Mouse (Mus musculus): ENCODE data around the gene Clrn2. TPM values are rescaled to one million over a fixed set of nuclear protein-coding genes. Genes with fewer than 3 reads are reported as not detected.
"Not testable (repeated sequence)": the region's sequence is repeated elsewhere in the genome, so short reads cannot be mapped to it uniquely, and the experiment has no call there.

The Clrn2 gene
- total RNA-seq (2022) = not detected

DNA sequence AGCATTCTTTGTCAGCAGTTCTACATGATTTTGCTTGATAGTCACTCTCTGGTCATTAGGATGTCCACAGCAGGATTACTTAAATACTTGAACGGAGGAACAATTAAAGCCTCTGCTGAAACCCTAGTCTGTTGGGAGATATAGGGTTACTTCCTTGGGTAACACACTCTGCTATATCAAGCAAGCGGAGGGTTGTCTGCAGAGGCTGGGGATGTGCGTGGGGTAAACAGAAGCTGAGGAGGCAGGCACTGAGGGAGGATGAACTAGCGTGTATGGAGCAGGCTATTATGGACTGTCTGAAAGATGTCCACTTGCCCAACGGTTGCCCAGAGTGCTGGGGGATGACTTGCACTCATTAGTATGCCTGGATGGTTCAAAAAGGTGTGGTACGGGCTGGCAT, at the start of gene Clrn2:
Gene Clrn2, plus strand, starts transcription at position 301 of the 400 bp plus-strand sequence.
- no peak for DNase-seq (ENCODE audit: low spot score)

DNA sequence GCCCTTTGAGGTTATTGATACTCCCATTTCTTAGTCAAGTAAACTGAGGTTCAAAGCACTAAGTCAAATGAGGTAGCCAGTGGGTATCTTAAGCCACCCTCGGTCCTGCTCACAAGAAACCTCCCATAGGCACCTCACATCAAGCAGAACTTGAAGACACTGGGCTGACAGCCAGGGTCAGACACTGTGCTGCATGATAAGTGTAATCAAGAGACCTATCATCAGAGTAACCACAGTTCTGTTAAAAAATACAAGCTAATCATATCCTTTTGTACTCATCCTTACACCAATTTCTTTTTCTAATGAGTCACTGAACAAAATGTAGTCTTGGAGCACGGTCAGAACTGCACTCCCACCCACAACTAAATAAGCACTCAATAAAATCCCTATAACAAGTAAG, 47.4 kb upstream of the Clrn2 start:
- no peak for DNase-seq (ENCODE audit: low spot score)

DNA sequence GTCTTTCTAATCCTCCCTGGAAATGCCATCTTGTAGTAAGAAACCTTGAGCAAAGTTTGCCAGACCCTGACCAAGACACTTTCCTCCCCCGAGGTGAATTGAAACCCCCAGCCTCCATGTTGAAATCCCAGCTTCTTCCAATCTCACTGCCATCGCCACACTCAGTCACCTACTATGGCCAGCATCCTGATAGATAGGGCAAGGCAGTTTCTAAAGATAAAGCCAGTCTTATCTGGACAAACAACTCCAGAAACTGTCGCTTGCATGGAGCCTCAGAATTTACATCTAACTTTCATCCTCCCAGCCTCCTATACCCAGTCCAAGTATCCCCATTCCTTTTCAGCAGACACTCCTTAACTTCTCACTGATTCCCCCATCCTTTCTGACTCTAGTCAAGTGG, 37.1 kb upstream of the Clrn2 start:
- DNase-seq (ENCODE audit: low spot score) = no peak

DNA sequence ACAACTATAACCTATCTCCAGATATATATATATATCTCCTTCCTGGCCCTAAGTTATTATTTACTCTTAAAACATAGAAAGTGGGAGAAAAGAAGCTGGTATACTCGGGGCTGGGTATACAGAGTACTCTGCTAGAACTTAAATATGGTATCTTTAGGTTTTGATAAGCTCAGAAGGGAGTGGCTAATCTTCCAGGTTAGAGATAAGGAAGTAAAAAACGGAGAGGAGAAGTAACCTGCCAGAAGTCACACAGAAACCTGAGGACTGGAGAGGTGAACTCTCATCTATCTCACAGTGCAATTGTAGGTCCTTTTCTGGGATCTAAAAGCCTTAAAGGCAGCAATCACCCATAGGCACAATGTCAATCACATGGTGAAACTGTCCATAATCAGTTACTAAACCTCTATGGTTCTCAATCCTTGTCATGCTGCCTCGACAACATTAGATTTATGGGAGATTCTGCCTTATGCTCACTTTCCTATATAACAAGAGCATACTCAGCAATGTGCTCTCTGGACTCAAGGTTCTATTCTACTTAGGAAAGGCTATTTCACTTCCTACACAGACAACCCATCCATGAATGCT, 35.6 kb upstream of the Clrn2 start:
- DNase-seq (ENCODE audit: low spot score) = no peak

DNA sequence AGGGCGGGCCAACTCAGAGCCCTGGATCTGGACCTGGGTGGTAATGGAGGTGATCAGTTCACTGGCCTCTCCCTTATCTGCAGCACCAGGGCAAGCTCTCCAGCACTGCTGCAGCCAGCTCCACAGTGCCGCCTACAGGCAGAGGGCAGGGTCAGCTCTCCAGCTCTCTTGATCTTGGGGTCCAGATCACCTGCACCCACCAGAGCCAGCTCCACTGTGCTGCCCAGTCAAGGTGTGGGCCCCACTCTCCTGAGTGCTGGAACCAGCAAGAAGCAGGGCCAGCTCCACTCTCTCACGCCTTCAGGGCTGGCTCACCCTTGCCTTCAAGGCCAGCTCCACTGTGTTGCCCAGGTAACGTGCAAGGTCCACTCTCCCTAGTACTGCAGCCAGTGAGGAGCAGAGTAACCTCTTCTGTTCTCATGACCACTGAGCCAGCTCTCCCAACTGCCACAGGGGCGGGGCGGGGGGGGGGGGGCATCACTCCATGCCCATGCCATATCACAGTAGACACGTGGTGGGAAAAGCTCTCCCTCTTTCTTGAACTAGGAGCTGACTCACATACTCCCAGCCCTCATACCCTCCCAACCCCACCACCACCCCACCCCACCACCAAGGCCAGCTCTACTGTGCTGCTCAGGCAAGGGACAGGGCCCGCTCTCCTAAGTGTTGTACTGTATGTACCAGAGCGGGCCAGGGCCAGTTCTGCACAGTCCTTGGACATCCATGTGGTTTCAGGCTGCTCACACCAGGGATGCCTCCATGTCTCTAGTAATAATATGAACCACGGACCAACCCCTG, 33.5 kb upstream of the Clrn2 start:
- no peak for DNase-seq (ENCODE audit: low spot score)

DNA sequence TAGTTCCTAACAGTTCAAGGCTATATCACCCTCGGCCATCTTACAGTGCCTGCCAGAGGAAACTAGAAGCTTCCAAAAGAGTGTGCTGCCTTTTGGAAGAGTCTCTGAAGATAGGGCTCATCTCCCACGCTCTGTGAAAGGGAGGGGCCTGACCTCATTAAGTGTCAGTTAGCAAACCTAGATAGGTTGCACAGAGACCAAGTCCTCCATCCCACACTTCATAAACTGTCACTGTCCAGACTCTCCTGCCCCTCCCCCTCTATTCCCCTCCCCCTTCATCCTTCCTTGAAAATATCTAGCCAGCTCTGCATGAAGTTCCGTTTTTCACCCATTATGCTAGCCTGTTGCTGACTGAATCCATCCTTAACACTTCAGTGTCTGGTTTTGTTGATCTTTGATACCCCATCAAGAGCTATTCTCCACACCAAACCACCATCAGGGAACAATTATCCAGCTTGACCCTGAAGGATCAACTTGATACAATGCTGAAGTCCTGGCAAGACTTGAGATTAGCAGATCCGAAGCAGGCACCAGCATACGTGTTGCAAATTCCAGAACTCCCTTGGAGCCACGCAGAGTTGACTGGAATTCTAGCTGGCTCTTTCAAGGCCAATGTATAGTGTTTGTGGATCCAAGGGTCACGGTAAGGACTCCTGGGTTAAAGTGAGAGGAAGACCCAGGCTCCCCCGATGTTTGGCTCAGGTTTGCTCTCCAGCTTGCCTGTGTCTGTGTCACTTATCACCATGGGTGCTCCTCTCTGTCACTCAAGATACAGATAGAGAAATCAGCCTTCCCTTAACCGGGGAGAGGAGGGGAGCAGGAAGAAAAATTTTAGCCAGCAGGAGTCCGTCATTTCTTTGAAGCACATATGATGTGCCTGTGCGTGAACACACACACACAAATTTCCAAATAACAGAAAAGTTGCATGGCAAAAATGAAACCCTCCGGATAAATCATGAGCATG, 31.4 kb upstream of the Clrn2 start:
- DNase-seq (ENCODE audit: low spot score) = no peak

DNA sequence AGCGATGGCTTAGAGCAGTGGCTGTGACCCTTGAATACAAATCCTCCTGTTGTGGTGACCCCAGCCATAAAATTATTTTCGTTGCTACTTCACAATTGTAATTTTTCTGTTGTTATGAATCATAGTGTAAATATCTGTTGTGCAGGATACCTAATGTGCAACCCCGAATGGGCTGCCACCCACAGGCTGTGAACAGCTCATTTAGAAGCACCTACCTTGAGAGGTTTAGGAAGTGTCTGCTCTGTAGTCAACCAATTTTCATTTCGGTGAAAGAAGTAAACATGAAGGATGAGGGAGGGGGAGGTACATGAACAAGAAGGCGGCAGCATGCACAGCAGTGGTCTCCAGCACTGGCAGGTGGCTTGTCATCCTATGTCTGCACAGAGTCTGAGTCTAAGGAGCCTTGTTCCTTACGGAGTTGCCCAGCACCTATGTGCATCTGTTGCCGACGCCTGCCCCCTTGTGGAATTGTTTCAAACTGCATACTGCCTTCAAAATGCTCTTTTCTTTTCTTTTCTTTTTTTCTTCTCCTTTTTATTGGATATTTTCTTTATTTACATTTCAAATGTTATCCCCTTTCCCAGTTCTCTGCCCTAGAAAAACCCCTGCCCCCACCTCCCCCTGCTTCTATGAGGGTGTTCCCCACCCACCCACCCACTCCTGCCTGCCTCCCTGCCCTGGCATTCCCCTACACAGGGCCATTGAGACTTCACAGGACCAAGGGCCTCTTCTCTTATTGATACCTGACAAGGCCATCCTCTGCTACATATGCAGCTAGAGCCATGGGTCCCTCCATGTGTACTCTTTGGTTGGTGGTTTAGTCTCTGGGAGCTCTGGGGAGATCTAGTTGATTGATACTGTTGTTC, 29.3 kb upstream of the Clrn2 start:
- no peak for DNase-seq (ENCODE audit: low spot score)

DNA sequence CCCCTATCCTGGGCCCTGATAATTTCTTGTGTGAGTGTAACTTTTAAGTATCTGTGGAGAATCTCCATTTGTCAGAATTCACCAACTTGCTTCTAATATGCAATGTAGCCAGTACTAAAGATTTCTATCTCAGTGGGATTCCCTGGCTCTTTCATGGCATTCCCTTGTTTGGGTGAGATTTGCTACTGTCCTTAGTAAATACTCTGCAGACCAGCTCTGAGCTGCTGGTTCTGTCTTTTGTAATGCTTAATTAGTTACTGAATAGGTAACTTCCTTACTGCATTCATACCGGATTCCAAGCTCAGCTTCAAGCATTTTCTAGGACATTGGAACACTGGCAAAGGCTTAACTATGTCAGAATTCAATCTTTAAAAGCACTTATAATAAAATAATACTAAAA, 27.8 kb upstream of the Clrn2 start:
- not testable (repeated sequence) for DNase-seq (ENCODE audit: low spot score)

DNA sequence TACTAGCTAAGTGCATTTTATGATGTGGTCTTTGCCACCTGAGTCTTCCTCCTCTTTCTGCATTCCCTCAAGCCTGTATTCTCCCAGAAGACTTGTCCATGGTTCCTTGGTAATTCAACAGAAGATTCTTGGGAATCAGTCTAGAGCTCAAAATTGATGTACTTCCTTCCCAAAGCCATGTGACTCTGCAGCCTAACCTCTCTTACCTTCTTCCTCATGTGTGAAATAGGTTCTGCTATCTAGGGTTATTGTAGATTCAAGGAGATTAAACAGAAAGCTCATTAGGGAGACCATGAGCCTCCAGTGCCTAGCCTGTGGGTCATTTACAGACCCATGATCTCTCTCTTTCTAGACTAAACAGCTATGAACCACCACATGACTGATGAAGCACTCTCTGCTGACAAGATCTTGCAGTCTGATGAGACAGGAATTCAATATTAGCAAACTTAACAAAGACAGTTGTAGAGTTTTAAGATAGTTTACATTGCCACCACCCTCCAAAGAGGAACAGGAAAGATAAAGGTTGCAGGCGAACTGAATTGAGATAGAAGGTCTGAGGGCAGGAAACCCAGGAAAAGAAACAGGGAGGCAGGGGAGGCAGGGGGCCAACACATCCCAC, 27.0 kb upstream of the Clrn2 start:
- no peak for DNase-seq (ENCODE audit: low spot score)

DNA sequence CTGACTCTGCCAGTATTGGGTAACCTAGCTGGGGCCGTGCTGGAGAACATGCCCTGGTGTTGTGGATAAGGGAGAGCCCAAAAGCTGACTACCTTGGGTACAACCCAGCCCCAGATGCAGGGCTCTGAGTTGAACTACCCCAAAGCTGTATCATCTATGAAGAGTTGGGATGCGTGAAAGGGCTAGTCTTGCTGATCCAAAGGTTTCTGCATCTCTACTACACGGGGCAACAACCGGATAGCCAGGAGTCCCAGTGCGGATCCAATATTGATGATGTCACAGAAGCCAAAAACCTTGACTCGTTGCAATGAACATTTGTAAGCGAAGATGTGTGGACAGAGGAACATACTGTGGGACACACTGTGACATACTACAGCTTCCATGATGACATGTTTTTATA, 25.7 kb upstream of the Clrn2 start:
- no peak for DNase-seq (ENCODE audit: low spot score)

DNA sequence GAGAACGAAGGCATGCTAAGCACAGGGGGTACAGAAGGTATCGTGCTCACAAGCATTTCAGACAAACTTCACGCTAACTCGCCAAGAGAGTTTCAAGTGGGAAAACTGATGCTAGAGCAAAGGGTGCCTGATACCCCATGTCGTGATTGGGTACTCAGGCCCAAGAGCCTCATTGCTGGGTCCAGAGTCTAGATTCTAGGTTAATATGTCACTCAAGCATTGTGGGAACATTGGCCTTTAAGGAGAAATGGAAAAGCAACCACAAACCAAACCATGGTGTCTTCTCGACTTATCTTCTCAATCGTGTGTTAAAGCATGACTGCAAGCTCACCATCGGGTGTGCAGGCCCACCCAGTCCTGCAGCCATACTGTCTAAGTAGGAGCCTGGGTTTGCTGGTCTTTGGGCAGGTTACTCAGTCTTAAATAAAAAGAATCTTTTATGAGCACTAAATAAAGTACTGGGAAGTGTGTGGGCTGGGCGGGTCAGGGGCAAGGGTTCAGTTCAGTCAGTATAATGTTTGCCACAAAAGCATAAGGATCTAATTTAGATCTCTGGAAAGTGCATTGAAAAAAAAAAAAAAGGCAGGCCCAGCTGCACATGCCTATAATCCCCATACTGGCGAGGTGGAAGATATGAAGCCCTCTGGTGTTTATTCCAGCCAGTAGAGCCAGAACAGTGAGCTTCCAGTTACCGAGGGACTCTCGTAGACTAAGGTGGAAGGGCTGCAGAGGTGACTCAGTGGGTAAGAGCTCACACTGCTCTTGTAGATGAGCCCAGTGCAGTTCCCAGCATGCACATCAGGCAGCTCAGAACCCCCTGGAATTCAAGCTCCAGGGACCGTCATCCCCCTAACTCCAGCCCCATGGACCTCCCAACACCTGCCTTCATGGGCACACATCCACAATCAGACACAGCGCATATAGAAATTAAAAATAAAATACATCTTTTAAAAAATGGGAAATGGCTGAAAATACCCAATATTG, 17.3 kb upstream of the Clrn2 start:
- DNase-seq (ENCODE audit: low spot score) = no peak

DNA sequence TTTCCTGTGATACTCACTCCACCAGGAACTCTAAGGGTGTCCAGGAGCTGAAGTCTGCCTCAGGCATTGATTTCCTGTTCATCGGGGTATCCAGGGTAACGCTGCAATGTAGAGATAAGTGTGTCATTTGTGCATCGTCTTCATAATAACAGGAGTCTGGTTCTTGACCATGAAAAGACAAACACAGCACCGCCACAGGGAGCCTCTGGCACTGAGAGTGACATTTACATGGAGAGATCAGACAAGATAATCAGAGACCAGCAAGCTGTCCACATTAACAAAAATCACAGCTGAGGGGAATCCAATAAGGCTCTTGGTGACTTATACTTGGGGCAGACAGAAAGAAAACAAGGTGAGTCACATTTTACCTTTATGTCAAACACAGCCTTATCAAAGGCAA, 15.7 kb upstream of the Clrn2 start:
- DNase-seq (ENCODE audit: low spot score) = no peak

DNA sequence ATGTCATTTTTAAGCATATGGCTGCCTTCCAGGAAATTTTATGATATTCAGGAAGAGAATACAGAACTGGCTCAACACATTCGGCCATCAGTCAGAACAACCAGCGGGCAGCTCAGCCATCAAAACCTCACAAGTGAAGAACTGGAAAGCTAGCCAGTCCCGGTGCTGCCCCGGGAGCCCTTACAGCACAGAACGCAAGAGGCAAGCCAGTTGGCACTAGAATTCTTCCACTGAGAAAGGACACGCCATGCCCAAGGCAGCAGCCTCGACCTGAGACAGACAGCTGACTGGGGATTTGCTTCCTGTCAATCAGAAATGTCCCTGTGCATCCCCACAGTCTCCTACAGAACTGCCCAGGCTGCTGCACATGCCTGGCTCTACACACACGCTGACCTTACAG, 15.2 kb upstream of the Clrn2 start:
- no peak for DNase-seq (ENCODE audit: low spot score)

DNA sequence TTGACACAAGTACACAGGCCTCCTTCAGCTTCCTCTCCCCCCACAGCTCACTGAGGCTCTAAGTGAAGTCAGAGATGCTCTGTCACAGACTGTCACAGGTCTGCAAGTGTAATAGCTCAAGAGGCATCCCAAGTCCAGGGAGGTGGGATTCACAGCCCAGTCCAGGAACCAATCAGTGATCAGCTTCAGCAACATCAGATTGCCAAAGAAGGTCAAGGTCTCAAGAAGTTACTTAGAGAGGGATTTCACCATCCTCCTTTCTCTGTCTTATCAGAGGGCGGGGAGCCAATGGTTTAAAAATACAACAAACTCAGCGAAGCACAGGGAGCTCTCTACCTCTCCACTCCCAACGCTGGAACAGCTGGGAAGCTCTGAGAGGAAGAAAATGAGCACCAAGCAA, 12.4 kb upstream of the Clrn2 start:
- DNase-seq (ENCODE audit: low spot score) = no peak

DNA sequence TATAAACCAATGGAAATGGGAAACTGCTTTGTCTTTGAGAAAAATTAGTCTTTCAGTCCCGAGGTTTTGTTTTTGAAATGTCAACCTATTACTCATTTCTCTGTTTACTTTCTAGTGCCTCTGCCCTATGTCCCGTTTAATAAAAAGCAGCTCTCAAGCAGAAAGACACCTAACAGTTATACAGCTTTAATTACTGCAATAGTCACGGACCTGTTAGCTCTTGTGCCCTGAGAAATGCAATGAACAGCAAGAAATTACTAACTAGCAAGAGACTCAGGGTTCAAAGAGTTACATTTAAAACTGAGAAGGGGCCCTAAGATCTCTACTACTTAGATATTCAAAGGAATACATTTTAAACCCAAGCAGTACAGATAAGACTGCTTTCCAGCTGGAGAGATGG, 11.8 kb upstream of the Clrn2 start:
- no peak for DNase-seq (ENCODE audit: low spot score)

DNA sequence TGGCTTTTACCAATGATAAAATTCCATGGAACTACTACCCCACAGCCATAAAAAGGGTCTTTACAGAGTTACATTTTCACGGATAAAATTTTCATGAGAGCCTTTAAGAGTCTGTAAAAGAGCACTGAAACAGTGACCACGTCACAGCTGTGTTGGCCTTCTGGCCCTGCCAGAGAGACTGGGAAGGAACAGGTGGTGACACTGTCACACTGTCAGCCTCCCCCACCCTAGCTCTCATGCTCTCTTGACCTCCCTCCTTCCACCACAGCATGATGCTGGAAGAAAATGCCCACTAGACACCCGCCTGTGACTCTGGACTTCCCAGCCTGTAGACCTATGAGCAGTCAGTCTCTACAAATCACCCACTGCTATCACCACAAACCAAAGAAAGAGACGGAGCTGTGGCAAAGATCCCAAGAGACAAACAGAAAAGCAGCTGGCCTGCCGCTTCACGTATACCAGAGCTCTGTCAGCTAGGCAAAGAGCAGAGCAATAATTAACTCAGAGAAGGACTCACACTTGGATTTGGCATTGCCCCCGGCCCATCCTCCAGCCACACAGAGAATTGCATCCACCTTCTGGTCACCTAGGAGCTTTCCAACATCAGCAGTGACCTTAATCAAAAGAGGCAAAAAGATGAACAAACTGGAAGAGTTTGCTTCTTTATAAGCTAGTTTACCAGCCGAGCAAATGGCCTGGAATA, 9.3 kb upstream of the Clrn2 start:
- no peak for DNase-seq (ENCODE audit: low spot score)

DNA sequence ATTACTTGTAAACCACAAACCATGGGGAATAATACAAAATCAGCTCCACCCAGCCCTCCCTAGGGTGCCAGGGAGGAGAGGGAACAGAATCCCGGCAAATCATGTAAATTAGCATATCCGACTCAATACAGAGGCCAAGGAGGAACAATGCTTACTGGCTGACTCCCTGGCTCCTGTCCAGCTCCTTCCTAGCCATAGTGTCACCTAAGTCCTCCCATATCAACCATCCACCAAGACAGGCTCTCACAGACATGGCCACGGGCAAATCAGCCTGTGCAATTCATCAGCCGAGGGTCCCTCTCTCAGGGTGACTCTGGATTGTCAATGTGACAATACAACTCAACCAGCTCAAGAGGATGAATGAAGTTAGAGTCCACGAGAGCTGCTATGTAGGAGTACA, 4.9 kb upstream of the Clrn2 start:
- DNase-seq (ENCODE audit: low spot score) = no peak

DNA sequence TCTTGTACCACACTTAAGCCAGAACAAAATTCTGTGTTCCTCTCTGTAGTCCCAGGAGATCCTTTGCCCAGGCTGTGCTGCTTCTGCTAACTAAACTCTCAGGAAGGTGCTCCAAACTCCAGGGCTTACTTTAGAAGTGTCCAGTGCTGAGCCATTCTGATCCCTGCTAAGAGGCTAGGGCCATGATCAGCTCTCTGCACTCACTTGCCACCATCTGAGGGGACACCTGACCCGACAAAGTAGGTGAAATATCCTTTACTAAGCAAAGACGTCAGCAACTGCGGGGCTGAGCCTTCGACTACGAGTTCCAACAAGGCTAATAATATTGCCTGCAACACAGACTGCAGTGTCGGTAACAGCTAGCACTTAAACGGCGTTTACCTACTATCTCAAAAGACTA, 4.3 kb upstream of the Clrn2 start:
- DNase-seq (ENCODE audit: low spot score) = no peak
